Mouse (Mus musculus): ENCODE data around the gene Osbpl3.

DNA sequence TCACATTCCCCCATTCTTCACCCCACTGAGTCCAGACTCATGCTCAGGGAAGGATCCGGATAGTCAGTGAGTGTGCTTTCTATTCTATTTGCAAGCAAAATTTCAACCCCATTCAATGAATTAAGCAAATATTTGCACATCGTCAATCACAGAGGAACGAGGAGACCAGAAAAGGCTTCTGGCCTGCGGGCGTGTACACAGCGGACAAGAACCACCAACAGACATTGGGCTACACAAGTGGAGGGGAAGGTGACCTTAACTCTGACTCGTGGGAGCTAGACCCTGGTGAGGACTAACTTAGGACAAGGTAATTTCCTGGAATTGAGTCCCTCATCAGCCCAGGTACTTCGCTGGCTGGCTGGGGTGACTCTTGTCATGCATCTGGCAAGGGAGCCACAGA lies 126.6 kb downstream of the Osbpl3 start:
- TF ChIP-seq CTCF (IDR thresholded peaks at IDR 0.05; ENCODE audit: extremely low read depth, insufficient read depth, low read length) (no peak), POLR2A (IDR thresholded peaks at IDR 0.05; ENCODE audit: extremely low read depth, insufficient read depth, low read length) (no peak)

All from cortical plate, adult 2 months (tissue).